Mouse (Mus musculus) embryonic stem cell, embryonic (primary cell): ENCODE measurements at regions not wholly inside any gene's neighbourhood (a gene's known extent, or its start where the extent isn't known, plus 50 kb on each side); places are given as distances from the start of the nearest gene placed in this dataset.

Experiments used
- CTCF ChIA-PET, 4 experiments: fragments of 300-600 bp in 2 of 4; fragments of 350-600 bp in 2 of 4; sonication (Branson Sonifier 250); formaldehyde crosslinking; loops; one replicate each; lab custom pipeline; 2022; ENCODE audit warnings: inconsistent platforms in 2 of 4; lab: Charles Lee
- POLR2A ChIA-PET, 4 experiments: fragments of 300-600 bp in 2 of 4; fragments of 350-600 bp in 2 of 4; sonication (Branson Sonifier 250); formaldehyde crosslinking; loops; one replicate each; lab custom pipeline; 2022; ENCODE audit warnings: antibody characterized with exemption in 4 of 4, inconsistent platforms in 1 of 4; lab: Charles Lee

GRCm38 (mm10) chr4:89381077-89381476 lies 70.2 kb upstream of the Cdkn2b start:
- POLR2A ChIA-PET = no interaction called here
- CTCF ChIA-PET = no interaction called here

- ChIA-PET CTCF (no interaction called here), POLR2A (no interaction called here)
These were observed 69.6 kb upstream of the Cdkn2b start for GRCm38 (mm10) chr4:89380330-89380945.

GRCm38 (mm10) chr4:89379622-89380329 lies 68.9 kb upstream of the Cdkn2b start:
- POLR2A ChIA-PET = no interaction called here
- CTCF ChIA-PET = no interaction called here

- CTCF ChIA-PET = no interaction called here
- POLR2A ChIA-PET = no interaction called here
These were observed 61.8 kb upstream of the Cdkn2b start for GRCm38 (mm10) chr4:89372631-89373030.

GRCm38 (mm10) chr4:89368850-89369524 lies 58.1 kb upstream of the Cdkn2b start:
- ChIA-PET CTCF (no interaction called here), POLR2A (no interaction called here)

- POLR2A ChIA-PET = no interaction called here
- CTCF ChIA-PET = interaction anchor here in 1 of 4 experiments (0.9 kb wide), 1 partner anchor 222 kb away, joined by 3 read pairs; no protein-coding TSS in a partner anchor
These were observed 55.8 kb upstream of the Cdkn2b start for GRCm38 (mm10) chr4:89366581-89367141.

GRCm38 (mm10) chr4:89365875-89366274 lies 55.0 kb upstream of the Cdkn2b start:
- CTCF ChIA-PET = interaction anchor here in 1 of 4 experiments (0.9 kb wide), 1 partner anchor 221 kb away, joined by 3 read pairs; no protein-coding TSS in a partner anchor

GRCm38 (mm10) chr4:89363150-89363683 lies 52.4 kb upstream of the Cdkn2b start:
- POLR2A ChIA-PET = interaction anchor here in 1 of 4 experiments (0.7 kb wide), 2 partner anchors 12 to 14 kb away, joined by 3 to 4 read pairs; no protein-coding TSS in a partner anchor
- CTCF ChIA-PET = no interaction called here

More at GRCm38 (mm10) chr4:89365875-89366274, 55.0 kb upstream of the Cdkn2b start:
- POLR2A ChIA-PET = interaction anchor here in 1 of 4 experiments (0.6 kb wide), 1 partner anchor 72 kb away, joined by 3 read pairs; no protein-coding TSS in a partner anchor

GRCm38 (mm10) chr4:89362650-89363049 lies 51.8 kb upstream of the Cdkn2b start:
- CTCF ChIA-PET = no interaction called here
- POLR2A ChIA-PET = interaction anchor here in 1 of 4 experiments (0.7 kb wide), 2 partner anchors 11 to 14 kb away, joined by 3 to 4 read pairs; no protein-coding TSS in a partner anchor

- CTCF ChIA-PET = no interaction called here
- POLR2A ChIA-PET = no interaction called here
These were observed 50.5 kb upstream of the Cdkn2b start for GRCm38 (mm10) chr4:89361316-89361715.
